Mouse (Mus musculus) cerebellum, adult 2 months (tissue): Measurements from ENCODE around the gene 5730480H06Rik.

ENCODE experiments used
- CTCF ChIP-seq: fragments of 200-500 bp; IDR thresholded peaks from 2 replicates; pipeline ENCODE4 v1.5.1; 2011; ENCODE audit warnings: low read depth, mild to moderate bottlenecking, control low read depth, low read length, moderate library complexity, borderline replicate concordance; ENCODE audit not compliant: insufficient read depth
- POLR2A ChIP-seq: fragments of 200-500 bp; IDR thresholded peaks from 2 replicates; pipeline ENCODE4 v1.6.1; 2011; ENCODE audit warnings: low read length, control low read depth, borderline replicate concordance; ENCODE audit not compliant: insufficient read depth

- TF ChIP-seq CTCF, result no peak
- TF ChIP-seq POLR2A, result no peak
Measured at GRCm38 (mm10) chr5:48327652-48328051, at the start of gene 5730480H06Rik.
